Mouse (Mus musculus) hematopoietic multipotent progenitor cell, adult 10-12 weeks (in vitro differentiated cells): ENCODE measurements around the gene Tube1. TPM values are rescaled to one million over a fixed set of nuclear protein-coding genes. Genes with fewer than 3 reads are reported as not detected.

Source experiments
- polyA plus RNA-seq: library from polyadenylated mRNA; stranded (reverse); fragments of >175 nt; gene quantifications from 2 replicates; pipeline ENCODE4 v1.2.3, GENCODE M21; 2012; ENCODE audit warnings: low replicate concordance

Tube1 gene
- polyA plus RNA-seq = 1.5 and 1.6 TPM in 2 replicates

DNA sequence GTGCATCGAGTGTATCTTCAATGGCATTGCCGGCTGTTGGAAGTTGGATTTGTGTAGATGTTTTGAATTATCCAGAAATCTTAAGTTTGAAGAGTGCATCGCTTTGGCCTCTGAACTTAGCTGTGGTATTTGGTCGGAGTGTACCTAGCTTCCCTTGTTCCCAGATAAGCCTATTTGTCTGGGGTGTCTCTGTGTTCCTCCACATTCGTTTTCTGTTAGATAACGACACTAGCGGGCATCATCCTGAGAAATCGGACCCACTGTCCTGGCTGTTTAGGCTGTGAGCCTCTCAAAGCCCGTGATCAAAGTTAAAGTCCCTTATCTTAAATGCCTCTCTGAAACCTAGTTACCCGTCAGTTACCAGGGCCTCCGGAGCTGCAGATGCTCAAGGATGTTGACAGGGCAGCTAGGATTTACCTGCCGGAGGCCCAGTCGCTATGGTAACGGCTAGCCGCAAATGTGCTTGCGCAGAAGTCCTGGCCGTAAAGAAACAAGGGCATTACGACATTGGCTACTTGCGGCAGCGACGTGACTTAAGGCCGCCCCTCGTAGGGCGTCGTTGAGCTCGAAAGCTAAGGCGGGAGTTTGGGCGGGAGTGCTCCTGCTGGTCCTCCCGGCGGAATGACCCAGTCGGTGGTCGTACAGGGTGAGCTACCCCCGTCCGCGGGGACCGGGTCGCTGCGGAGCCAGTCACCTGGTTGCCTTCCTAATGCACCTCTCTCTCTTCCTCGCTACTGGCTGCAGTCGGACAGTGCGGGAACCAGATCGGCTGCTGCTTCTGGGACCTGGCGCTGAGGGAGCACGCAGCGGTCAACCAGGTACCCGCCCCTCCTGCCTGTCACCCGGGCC is at the start of gene Tube1, which contains the start of gene Fam229b:
Gene Tube1, plus strand, starts transcription at position 515 of the 849 bp plus-strand sequence.
Gene Fam229b, minus strand, starts transcription at position 453 of the 849 bp plus-strand sequence.

DNA sequence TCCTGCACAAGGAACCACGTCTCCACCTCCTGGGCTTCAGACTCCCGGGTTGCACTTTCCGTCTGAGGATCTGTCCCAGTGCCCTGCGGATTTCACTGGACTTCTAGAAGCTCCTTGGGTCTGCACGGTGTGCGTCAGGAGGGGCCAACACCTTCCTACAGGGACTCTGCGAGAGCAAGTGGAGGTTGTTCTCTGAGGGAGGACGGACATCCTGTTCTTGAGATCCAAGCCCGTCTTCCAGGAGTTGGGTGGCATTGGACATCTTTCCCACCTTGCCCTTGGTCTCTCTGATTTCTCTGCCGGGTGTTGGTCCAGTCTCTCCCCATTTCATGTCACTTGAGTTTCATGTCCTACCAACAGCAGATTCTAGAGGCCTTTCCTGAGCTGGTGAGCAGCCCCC is 29.9 kb downstream of the Tube1 start, which contains the start of gene Ccn6:
Gene Ccn6, minus strand, starts transcription at position 101 of the 400 bp plus-strand sequence.

Other genes starting within 250 kb of the Tube1 start
- gene Lama4, start 168.5 kb upstream of the Tube1 start, polyA plus RNA-seq = 0.12 TPM in 1 of 2 replicates, not detected in the other
- gene Fam229b, start 62 bp upstream of the Tube1 start, polyA plus RNA-seq = not detected in 2 replicates
- gene Ccn6, start 29.8 kb downstream of the Tube1 start, polyA plus RNA-seq = not detected in 2 replicates
- gene Fyn, start 234.9 kb downstream of the Tube1 start, polyA plus RNA-seq = 94.1 and 113 TPM in 2 replicates